Mouse (Mus musculus): ENCODE results near the gene Cmah. TPM values are rescaled to one million over a fixed set of nuclear protein-coding genes. Genes with fewer than 3 reads are reported as not detected.

Cmah gene
- polyA plus RNA-seq, 1 experiment: 11.1 TPM

DNA sequence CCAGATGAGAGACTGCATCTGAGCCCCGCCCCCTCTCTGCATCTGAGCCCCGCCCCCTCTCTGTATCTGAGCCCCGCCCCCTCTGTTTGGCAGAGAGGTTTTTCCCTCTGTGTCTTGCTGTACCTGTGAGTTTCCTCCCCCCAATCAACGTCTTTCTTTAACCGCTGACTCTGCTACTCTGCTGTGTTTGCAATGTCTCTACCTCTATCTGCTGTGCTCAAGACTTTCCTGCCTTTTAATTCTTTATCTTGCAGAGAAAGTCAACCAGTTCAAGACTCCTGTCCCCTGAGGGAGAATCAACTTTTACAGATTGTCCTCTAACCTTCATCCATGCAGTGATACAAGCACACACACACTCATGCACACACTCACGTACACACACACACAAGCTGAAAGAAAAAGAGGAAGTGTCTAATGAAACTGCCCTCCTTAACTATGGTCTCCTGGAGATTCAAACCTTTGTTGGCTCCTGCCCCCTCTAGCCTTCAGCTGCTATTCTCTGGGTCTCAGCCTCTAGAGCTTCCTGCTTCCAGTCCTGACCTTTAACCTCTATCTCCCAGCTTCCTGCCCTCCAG, 188.0 kb downstream of the Cmah start:
- peaks cover 5% of the 10 kb centered on the region for H3K4me1 ChIP-seq (ENCODE audit: control insufficient read depth, insufficient read depth, low read length)
- 32% methylated on average over 6 of the region's 6 CpGs for WGBS
- TF ChIP-seq POLR2A (IDR thresholded peaks at IDR 0.05; ENCODE audit: borderline replicate concordance, control insufficient read depth, low read depth, low read length) (no peak), CTCF (IDR thresholded peaks at IDR 0.05; ENCODE audit: control insufficient read depth, insufficient read depth, low read length) (no peak)
- no peak overlapping the region for H3K4me3 ChIP-seq (replicated peaks; ENCODE audit: control insufficient read depth, low read depth, low read length)
- H3K27ac ChIP-seq (ENCODE audit: control insufficient read depth, insufficient read depth, low read depth, low read length, poor library complexity): 0 out of 2 replicates have a peak overlapping the region, but pooled peaks have one; percentile 36

GRCm38 (mm10) chr13:24517757-24518156, 190.6 kb downstream of the Cmah start:
- 82% methylated on average over 2 of the region's 2 CpGs for WGBS
- H3K4me1 ChIP-seq (ENCODE audit: control insufficient read depth, insufficient read depth, low read length): peaks cover 3% of the 10 kb centered on the region
- H3K27ac ChIP-seq (ENCODE audit: control insufficient read depth, insufficient read depth, low read depth, low read length, poor library complexity): no peak overlapping the region
- TF ChIP-seq POLR2A (IDR thresholded peaks at IDR 0.05; ENCODE audit: borderline replicate concordance, control insufficient read depth, low read depth, low read length) (no peak), CTCF (IDR thresholded peaks at IDR 0.05; ENCODE audit: control insufficient read depth, insufficient read depth, low read length) (no peak)
- H3K4me3 ChIP-seq (replicated peaks; ENCODE audit: control insufficient read depth, low read depth, low read length): no peak overlapping the region

DNA sequence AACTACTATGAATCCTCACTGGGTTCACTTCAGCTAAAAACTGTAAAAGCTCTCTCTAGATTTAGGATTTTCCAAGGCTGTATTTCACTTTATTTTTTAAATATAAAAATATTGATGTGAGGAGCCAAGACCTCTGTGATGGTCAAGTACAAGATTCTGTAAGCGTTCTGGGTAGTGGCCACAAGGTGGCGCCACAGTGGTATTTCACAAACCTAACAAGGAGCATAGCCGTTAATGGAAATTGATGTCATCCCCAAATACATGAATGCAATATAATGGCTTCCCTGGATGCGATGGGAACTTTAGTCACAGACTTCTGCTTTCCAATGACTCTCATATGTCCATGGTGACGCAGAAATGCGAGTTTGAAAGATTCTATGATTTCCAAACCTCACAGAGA, 191.7 kb downstream of the Cmah start:
- Histone ChIP-seq H3K4me1 (ENCODE audit: control insufficient read depth, insufficient read depth, low read length) (peaks cover 3% of the 10 kb centered on the region), H3K27ac (ENCODE audit: control insufficient read depth, insufficient read depth, low read depth, low read length, poor library complexity) (no peak overlapping the region), H3K4me3 (replicated peaks; ENCODE audit: control insufficient read depth, low read depth, low read length) (no peak overlapping the region)
- TF ChIP-seq POLR2A (IDR thresholded peaks at IDR 0.05; ENCODE audit: borderline replicate concordance, control insufficient read depth, low read depth, low read length) (no peak), CTCF (IDR thresholded peaks at IDR 0.05; ENCODE audit: control insufficient read depth, insufficient read depth, low read length) (peak; percentile 60)
- 35% methylated on average over 6 of the region's 6 CpGs for WGBS

- TF ChIP-seq CTCF (IDR thresholded peaks at IDR 0.05; ENCODE audit: control insufficient read depth, insufficient read depth, low read length) (no peak), POLR2A (IDR thresholded peaks at IDR 0.05; ENCODE audit: borderline replicate concordance, control insufficient read depth, low read depth, low read length) (no peak)
- Histone ChIP-seq H3K4me1 (ENCODE audit: control insufficient read depth, insufficient read depth, low read length) (peaks cover 3% of the 10 kb centered on the region), H3K4me3 (replicated peaks; ENCODE audit: control insufficient read depth, low read depth, low read length) (no peak overlapping the region), H3K27ac (ENCODE audit: control insufficient read depth, insufficient read depth, low read depth, low read length, poor library complexity) (no peak overlapping the region)
- 92% methylated on average over 14 of the region's 14 CpGs for WGBS
Measured at GRCm38 (mm10) chr13:24519976-24520647, 192.9 kb downstream of the Cmah start.

GRCm38 (mm10) chr13:24520796-24521195, 193.6 kb downstream of the Cmah start:
- TF ChIP-seq POLR2A (IDR thresholded peaks at IDR 0.05; ENCODE audit: borderline replicate concordance, control insufficient read depth, low read depth, low read length) (no peak), CTCF (IDR thresholded peaks at IDR 0.05; ENCODE audit: control insufficient read depth, insufficient read depth, low read length) (no peak)
- no peak overlapping the region for H3K27ac ChIP-seq (ENCODE audit: control insufficient read depth, insufficient read depth, low read depth, low read length, poor library complexity)
- H3K4me3 ChIP-seq (replicated peaks; ENCODE audit: control insufficient read depth, low read depth, low read length): no peak overlapping the region
- H3K4me1 ChIP-seq (ENCODE audit: control insufficient read depth, insufficient read depth, low read length): peaks cover 1% of the 10 kb centered on the region; the same call in 1 of the 2 replicates
- 74% methylated on average over 10 of the region's 10 CpGs for WGBS

DNA sequence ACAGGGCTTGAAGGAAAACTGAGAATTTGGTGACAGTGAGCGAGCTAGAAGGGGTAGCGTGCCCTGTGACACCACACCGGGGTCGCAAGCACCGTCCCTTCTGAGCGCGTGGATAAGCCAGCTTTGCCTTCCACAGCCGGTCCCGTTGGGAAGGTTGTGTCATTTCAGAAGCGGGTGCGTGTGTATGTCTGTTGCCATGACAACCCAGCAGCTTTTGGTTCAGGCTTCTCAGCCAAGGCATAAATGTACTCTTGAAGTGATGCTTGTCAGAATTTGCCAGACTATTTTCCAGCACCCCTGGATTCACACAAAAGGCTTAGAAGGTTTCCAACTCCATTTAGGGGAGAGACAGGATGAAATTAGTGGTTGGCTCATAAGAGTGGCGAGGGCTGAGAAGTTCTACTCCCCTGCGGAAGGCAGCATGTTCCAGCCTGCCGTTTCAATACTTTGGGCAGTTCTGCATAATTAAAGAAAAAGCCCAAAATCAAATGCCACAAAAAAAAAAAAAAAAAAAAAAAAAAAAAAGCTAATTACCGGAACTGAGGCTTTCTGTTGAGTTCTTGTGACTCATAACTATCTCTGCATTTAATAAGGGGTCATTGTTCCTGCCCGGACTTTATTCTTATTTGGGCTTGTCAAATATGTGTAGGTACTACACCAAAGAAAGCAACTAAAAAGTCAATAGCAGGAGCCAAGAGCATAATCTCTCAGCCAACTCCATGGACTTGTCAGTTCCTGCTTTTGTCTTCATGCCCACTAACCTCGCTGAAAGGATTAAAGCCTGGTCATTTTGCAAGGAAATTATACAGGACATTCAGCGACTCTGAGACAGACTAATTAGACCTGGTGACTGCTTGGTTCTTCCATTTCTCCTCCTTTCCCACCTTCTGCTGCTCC, 194.5 kb downstream of the Cmah start:
- 84% methylated on average over 18 of the region's 18 CpGs for WGBS
- Histone ChIP-seq H3K4me3 (replicated peaks; ENCODE audit: control insufficient read depth, low read depth, low read length) (no peak overlapping the region), H3K27ac (ENCODE audit: control insufficient read depth, insufficient read depth, low read depth, low read length, poor library complexity) (no peak overlapping the region), H3K4me1 (ENCODE audit: control insufficient read depth, insufficient read depth, low read length) (peaks cover 1% of the 10 kb centered on the region; the same call in 1 of the 2 replicates)
- TF ChIP-seq CTCF (IDR thresholded peaks at IDR 0.05; ENCODE audit: control insufficient read depth, insufficient read depth, low read length) (no peak), POLR2A (IDR thresholded peaks at IDR 0.05; ENCODE audit: borderline replicate concordance, control insufficient read depth, low read depth, low read length) (no peak)

DNA sequence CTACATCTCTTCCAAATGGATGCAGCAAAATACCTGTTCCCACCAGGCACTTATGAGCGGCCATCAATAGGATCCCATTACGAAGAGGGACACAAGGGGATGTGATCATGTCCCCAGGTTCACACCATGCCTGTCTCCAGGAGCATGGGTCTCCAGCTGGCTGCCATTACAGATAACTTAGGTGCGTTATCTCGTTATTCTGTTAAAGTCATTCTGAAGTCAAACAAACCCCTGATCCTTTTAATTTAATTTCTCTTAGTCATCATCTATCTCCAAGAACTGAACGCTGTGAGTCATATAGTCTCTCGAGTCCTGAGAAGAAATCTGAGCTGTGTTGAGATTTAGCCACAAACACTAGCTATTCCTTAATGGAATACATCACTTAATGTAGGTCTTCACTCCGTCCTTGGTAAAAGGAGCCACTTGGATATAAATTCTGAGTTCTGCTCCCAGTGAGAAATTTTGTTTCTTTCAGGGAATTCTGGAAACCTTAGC, 195.2 kb downstream of the Cmah start:
- Histone ChIP-seq H3K4me3 (replicated peaks; ENCODE audit: control insufficient read depth, low read depth, low read length) (no peak overlapping the region), H3K27ac (ENCODE audit: control insufficient read depth, insufficient read depth, low read depth, low read length, poor library complexity) (no peak overlapping the region), H3K4me1 (ENCODE audit: control insufficient read depth, insufficient read depth, low read length) (peaks cover 1% of the 10 kb centered on the region; the same call in 1 of the 2 replicates)
- WGBS: 75% methylated on average over 7 of the region's 7 CpGs
- TF ChIP-seq POLR2A (IDR thresholded peaks at IDR 0.05; ENCODE audit: borderline replicate concordance, control insufficient read depth, low read depth, low read length) (no peak), CTCF (IDR thresholded peaks at IDR 0.05; ENCODE audit: control insufficient read depth, insufficient read depth, low read length) (no peak)
